Mouse (Mus musculus): ENCODE measurements around the gene Mad1l1. TPM values are rescaled to one million over a fixed set of nuclear protein-coding genes. Genes with fewer than 3 reads are reported as not detected.
A peak's percentile ranks its signal among the peaks of the same experiment; 100 is the strongest.

Mad1l1 gene
- total RNA-seq, 2 experiments from 2014 or later: 11.2 to 63.1 TPM

DNA sequence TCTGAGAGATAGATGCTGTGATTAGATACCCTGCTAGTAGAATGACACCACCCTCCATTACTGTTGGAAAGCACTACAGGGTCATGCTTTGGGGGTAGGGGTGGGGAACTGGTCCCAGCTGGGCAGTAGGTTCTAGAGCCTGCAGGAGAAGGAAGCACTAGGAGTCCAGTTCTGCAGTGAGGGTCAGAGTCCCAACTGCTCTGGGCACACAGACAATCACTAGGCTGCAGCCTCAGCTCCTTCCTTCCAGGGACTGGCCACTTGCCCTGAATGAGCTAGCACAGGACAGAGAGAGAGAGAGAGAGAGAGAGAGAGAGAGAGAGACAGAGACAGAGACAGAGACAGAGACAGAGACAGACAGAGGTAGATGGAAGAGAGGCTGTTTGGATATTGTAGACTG lies 255.1 kb downstream of the Mad1l1 start:
- ATAC-seq (replicated peaks; ENCODE audit: poor library complexity): no peak

DNA sequence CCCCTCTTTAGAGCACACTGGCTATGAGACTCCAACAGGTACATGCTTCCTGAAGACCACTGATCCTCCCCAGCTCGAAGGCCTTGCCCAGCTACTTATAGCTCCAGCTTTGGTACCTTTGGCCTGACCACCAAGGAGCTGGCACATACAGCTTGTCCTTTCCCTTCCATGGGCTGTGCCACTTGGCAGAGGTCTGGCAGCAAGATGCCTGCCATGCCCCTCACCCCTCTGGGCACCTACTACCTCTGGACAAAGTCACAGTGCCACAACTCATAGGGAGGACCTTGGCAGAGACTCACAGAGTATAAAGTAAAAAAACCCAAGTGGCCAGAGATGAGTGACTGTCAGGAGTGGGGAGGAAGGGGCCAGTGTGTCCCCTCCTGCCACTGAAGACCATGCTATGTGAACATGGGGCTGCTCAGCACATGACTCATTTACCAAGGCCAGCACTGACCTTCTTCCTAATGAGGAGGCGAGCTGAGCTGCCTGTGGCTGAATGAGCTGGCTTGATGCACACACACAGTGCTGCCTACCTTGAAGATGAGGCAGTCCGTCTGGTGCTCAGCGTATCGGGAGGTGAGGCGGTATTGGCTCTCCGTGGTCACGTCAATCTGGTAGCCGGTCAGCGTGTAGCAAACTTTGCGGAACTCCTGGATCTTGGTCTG lies 255.9 kb downstream of the Mad1l1 start:
- ATAC-seq (replicated peaks; ENCODE audit: poor library complexity): no peak

DNA sequence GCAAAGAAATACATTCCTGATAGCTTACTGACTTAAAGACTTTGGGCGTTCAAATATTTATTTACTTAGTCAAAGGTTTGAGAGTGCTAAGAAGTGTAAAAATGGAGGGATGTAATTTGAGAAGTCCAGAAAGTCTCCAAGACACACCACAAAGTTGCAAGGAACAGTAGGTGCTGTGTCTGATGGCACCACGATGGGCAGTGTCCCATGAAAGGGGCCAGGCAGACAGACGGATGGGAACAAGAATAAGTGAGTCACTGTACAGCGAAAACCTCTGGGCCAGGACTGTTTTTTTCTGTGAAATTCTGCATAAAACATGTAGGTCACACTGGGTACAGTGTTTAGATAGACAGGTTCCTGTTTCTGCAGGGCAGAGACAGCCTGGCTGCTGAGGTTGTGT lies 256.8 kb downstream of the Mad1l1 start:
- no peak for ATAC-seq (replicated peaks; ENCODE audit: poor library complexity)

DNA sequence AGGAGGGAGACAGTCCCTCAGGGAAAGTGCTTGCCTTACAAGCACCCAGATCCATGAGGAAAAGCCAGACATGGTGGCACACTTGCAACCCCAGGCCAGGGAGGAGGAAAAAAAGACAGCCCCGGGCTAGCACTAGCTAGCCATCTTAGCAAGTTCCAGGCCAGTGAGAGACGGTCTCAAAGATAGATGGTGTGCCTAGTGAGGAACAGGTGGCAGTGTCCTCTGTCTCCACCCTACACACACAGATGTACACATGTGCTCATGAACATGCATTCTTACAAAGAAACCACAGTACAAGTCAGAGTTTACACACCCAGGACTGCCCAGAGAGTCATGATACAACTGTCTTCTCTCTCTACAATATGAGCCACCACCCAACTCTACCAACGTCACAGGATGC lies 258.5 kb downstream of the Mad1l1 start:
- ATAC-seq (replicated peaks; ENCODE audit: poor library complexity): no peak

DNA sequence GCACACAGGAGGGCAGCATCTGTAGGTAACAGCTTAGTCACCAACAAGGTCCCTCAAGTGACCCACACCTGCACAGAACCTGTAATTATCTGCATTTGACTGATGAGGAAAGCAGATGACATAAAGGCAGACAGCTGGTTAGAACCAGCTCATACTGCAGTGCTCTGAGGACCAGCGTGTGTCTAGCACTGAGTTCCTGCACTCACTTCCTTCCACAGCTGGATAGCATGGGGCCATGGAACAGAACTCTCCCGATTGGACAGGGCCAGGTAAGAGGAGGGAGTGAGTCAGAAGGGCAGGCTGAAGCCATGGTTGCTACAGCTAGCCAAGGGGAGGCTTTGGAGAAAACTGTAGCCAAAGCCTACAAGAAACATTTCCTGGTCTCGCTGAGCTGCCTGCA lies 259.0 kb downstream of the Mad1l1 start:
- no peak for ATAC-seq (replicated peaks; ENCODE audit: poor library complexity)

DNA sequence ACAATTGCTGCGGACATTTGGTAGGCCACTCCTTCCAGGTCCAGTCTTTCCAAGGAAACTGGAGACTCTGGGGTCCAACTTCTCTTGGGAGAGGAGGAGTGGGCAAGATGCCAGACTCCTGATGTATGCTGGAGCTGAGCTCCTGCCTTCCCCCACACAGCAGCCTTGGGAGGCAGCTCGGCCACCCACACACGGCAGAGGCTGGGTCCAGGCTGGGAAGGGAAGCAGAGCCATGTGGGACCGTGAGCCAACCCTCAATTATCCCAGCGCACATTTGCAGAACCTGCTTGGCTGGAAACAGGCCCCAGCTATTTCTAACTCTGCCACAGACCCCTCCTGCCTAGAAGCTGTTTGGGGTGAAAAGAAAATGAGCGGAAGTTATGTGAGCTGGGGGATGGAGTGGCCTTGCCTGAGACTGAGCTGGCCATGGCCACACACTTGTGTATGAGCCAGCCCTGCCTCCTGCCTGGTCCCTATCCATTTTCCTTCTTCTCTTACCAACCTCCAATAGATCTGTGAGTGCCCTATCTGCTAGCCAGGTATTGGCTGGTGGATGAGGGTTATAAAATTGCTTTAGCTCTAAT lies 260.0 kb downstream of the Mad1l1 start:
- ATAC-seq (replicated peaks; ENCODE audit: poor library complexity): no peak

DNA sequence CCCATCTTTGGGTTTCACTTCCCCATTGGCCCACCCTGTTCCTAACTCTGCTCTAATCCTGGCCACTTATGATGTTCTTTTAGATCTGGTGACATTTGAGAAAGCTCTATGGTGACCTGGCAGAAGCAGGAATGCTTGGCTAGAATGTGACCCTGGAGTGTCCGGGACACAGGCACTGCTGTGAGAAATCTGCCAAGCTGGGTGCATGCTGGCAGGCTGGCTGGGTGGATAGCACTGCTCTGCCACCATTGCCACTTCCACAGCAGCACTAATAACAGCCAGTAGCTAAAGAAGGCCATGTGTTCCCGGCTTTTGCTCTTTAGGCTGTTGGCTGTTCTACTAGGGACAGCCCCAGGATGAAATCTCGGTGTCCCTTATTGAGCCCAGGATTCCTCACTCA lies 265.1 kb downstream of the Mad1l1 start:
- no peak for ATAC-seq (replicated peaks; ENCODE audit: poor library complexity)

DNA sequence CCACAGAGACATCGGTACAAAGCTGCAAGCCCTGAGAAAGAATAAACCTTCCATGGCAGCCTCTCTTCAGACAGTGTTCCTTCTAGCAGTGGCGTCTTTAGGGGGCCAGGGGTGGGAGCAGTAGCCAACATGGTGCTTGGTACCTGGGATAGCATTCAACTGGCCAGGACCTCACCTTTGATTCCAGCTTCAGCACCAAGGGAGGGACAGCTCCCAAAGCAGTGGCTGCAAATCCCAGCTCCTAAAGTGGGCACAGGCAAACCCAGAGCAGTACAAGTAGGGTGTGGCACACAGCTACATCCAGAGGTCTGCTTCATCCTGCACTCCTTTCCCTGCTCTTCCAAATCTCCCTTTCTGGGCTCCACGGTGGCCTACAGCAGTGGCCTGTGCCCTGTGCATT lies 265.9 kb downstream of the Mad1l1 start:
- 0 out of 2 replicates have a peak, but pooled peaks have one; percentile 44 for ATAC-seq (replicated peaks; ENCODE audit: poor library complexity)

DNA sequence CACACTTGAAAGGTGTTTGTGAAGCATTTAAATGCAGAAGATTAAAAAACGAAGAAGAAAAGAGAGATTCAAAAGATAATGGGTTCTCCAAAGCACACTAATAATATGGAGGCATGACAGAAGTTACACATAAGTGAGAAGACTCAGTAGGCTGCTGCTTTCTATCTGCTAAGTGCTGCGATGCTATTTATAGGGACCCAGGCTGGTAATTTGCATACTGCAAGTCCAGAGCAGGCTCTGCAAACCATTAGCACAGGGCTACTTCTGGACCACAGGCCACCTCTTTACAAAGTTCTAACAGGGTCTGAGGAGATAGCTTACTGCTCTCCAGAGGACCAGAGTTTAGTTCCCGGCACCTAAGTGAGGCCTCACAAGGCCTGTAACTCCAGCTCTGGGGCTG lies 267.7 kb downstream of the Mad1l1 start:
- ATAC-seq (replicated peaks; ENCODE audit: poor library complexity): no peak

DNA sequence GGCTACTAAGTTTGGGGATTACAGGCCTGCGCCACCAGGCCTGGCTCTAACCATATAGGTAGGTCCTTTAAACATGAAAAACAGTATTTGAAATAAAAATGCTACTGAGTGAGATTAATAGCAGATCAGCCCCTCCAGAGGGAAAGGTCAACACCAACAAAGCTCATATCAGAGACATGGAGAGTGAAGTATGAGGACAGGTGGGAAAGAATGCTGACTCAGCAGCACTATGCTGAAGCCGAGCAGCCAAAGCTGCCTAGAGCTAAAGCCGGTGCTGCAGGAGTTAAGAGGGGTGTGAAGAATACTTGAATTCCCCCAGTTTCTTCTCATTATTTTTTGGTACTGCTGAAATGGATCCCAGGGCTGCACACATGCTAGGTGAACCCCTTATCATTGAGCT lies 268.9 kb downstream of the Mad1l1 start:
- no peak for ATAC-seq (replicated peaks; ENCODE audit: poor library complexity)

DNA sequence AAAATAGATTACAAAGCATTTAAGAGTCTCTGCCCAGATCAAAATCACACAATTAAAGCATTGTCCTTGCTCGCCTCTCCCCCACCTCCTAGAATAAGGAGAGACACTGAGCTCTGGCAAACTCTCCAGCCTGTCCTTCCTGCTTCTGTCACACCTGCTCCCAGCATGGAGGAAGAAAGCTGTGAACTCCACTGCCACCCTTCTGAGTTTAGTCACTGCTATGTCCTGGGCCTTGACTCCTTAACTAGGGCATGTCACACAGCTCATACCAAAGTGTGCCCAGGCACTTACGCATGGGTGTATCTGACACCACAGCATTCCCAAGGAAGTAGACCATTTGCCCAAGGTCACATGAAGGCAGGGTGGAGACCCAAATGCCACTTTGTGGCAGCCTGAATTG lies 275.9 kb downstream of the Mad1l1 start:
- ATAC-seq (replicated peaks; ENCODE audit: poor library complexity): no peak

DNA sequence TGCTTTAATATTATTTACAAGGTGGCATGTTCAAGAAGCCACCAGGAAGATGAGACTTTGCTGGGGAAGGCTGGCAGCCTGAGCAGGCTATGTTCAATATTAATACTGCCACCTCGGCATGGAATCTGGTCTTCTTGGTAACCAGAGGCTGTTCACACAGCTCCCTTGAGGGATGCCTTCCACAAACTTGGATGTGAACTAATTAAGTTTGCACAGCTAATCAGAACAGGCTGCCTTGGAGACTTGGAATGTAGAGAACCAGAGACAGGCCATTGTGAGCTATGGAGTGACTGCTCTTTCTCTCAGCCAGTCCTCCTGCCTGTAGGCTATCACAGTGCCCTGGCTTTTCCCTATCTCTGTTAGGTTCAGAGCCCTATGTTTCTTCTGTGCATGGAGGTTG lies 278.4 kb downstream of the Mad1l1 start:
- no peak for ATAC-seq (replicated peaks; ENCODE audit: poor library complexity)

DNA sequence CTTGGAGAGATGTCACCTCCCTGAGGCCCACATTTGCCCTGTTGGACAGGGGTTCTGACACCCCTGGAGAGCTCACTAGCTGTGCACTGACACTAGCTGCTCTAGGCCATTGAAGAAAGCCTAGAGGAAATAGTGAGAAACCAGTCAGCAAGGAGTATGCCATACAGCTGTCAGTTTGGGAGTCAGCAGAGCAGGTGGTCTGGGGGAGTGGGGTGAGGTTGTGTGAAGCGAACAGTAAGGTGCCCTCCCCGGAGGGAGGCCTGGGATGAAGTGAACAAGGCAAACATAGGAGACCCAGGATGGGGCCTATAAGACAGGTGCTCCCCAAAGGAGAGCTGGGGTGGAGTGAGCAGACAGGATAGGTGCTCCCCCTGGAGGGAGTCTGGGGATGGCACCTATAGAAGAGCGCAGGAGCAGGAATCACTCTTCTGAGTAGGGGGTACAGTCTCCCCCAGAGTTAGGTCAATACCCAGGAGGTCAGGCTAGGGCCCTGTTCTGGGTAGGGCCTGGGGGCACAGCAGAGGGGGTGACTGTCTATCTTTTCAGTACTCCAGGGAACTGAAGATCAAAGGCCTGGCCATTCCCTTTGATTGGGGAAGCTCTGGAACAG lies 279.2 kb downstream of the Mad1l1 start:
- peak; percentile 45 for ATAC-seq (replicated peaks; ENCODE audit: poor library complexity)

DNA sequence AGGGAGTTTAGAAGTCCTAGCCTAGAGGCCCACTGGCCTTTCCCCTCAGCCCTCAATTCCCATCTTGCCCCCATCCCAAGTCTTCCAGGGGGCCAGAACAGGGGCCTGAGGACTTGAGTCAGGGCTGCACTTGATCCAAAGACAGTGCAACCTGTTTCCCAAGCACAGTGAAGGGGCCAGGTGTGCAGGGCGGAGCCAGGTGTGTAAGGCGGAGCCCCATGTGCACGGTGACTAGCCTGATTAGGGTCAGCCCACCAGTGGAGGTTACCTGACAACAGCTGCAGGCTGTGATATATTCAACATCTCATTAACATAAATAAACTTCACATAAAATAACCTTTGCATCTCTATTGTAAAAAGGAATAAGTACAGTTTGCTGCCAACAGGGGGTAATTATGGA lies 280.3 kb downstream of the Mad1l1 start:
- ATAC-seq (replicated peaks; ENCODE audit: poor library complexity): no peak

DNA sequence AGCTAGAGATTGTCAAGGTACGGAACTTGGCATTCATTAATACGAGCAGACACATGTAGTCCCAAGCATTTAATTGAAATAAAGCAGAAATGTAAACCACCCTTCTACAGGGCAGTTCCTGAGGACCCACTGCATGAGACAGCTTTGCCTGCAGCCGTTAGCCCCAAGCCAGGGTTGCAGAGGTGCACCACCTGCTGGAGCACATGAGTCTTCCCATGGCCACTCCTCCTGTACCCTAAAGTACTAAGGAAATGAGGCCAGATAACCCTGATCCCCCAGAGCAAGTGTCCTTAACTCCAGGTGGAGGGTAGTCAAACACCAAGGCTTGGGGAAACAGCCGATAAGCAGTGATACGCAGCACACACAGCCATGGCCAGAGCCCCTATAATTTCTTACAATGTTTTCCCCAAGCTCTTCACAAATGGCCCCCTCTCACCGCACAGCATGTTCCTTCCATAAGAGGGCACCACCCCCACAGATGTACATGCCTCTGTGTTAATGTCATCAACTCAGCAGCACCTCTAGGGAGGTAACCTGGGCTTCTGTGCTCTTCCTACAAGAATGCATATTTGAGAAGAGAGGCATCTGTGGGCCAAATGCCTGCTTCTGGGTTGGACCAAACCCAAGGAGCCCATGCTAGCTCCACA lies 283.6 kb downstream of the Mad1l1 start:
- ATAC-seq (replicated peaks; ENCODE audit: poor library complexity): no peak

DNA sequence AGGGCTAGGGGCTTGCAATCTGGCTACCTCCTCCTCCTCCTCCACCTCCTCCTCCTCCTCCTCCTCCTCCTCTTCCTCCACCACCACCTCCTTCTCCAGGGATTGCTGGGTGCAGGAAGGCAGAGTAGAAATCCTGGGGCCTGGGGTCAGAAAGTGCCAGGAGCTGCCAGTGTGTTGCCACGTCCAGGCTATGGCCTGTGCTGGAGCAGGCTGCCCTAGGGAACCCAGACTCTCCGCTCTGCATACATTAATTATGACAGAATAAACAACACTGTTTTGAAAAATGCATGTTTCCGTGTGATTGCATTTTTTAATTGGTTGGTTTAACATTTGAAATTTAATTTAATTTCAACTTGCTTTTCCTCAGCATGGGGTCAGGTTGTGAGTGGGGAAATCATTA lies 285.7 kb downstream of the Mad1l1 start:
- ATAC-seq (replicated peaks; ENCODE audit: poor library complexity): no peak

DNA sequence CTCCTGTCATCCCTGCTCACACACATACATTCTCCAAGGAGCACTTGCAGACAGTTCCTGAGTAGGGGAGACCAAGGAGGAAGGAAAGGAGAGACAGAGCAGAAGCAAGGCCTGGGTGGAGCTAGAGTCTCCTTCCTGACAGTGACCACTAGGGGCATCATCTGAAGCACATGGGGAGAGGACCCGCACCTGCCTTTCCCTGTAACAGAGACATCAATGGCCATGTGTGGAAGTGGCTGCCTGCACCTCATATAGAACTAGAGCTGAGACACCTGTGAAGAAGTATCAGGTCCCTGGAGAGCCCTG lies 286.4 kb downstream of the Mad1l1 start:
- ATAC-seq (replicated peaks; ENCODE audit: poor library complexity): peak; percentile 67

DNA sequence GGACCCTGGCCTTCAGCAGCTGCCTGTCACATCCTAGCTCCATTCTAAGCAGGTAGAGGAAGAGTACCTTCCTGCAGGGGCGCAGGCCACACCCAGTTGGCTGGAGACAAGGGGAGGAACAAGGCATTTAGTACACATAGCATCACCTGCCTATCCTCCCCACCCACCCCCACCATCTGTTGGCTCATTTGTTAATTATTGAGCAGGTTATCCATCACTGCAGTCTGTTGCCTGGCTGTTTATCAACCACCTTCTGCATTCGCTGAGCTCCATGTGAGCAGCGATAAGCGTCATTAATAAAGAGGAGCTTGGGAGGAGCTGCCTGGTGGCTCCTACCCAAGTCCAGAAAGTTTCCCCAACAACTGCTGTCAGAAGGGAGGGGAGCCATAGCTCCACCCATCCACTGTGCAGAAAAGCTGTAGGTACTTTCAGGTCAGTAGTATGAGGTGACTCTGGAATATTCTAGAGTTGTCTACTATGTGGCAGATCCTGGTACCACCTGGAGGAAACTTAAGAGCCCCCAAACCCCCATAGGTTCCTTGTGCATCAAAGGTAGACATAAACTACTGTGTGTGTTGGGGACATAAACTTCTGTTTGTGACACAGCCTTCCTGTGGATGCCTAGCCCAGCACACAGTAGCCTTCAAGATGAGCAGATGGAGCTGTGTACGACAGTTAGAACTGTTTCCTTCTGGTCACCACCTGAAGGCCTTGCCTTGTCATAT lies 286.9 kb downstream of the Mad1l1 start:
- ATAC-seq (replicated peaks; ENCODE audit: poor library complexity): peak; percentile 85

DNA sequence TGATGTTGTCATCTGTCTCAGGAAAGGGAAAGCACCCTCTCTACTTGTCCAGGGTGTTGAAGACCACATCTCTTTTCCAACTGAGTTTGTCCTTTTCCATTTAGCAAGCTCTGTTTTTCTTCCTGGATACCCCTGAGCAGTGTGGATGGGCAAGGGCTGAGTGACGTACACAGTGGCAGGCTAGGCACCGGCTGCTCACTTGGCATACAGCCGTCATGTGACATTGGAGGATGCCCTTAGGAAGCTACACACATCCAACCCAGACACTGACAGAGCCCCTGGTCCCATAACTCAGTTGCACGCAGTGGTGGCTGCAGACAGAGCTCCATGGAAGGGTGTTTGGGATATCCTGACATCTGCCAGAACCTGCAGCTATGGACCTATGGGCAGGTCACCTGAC lies 295.0 kb downstream of the Mad1l1 start:
- no peak for ATAC-seq (replicated peaks; ENCODE audit: poor library complexity)

DNA sequence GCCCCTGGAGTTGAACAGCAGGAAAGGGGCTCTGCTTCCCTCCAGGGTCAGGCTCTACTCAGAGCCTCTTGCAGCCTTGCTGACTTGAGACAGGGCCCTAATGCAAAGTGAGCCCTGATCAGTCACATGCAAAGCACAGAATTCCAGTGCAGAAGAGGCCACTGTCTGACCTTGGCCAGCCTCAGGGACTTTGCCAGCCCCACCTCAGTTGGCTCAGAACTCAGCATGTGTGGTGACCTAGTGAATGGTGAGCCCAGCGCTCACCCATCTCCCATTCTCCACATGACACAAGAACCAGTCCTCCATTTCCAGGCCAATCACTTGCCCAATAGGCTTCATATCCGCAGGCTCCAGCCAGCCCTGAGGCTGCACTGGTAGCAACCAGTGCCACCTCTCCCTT lies 296.1 kb downstream of the Mad1l1 start:
- no peak for ATAC-seq (replicated peaks; ENCODE audit: poor library complexity)

DNA sequence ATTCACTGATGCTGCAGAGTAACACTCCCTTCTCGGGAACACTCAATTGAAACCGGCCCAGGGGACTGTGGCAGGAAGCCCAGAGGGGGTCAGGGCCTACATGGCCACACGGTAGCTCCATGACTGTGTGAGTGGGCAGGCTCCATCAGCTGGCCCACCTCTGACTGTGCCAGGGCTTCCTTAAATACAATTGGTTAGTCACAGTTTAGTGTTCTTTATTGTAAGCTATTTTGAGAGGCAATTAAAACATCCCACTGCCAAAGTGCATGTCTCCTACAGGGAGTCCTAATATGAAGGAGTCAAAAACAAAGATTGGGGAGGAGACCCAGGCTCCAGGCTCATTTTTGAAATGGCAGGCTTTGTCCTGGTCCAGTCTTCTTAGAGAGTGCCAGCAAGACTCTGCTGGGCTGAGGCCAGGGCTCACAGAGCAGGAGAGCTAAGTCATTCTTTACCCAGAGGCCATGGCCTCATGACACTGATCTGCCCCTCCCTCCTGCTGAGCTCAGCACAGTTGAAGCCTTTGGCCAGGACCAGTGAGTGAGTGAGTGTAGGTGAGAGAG lies 297.3 kb downstream of the Mad1l1 start:
- 0 out of 2 replicates have a peak, but pooled peaks have one; percentile 34 for ATAC-seq (replicated peaks; ENCODE audit: poor library complexity)

Measured in megakaryocyte progenitor cell, adult 5-6 weeks (primary cell).